Mouse (Mus musculus) kidney, postnatal 14 days (tissue): ENCODE measurements around the gene Coa3.
A peak's percentile ranks its signal among the peaks of the same experiment; 100 is the strongest.
"Not testable (repeated sequence)": the region's sequence is repeated elsewhere in the genome, so short reads cannot be mapped to it uniquely, and the experiment has no call there.

Source experiments
- DNase-seq: peaks from one replicate; pipeline ENCODE4 v3.0.0; 2022; ENCODE audit warnings: mixed read lengths

The Coa3 gene

DNA sequence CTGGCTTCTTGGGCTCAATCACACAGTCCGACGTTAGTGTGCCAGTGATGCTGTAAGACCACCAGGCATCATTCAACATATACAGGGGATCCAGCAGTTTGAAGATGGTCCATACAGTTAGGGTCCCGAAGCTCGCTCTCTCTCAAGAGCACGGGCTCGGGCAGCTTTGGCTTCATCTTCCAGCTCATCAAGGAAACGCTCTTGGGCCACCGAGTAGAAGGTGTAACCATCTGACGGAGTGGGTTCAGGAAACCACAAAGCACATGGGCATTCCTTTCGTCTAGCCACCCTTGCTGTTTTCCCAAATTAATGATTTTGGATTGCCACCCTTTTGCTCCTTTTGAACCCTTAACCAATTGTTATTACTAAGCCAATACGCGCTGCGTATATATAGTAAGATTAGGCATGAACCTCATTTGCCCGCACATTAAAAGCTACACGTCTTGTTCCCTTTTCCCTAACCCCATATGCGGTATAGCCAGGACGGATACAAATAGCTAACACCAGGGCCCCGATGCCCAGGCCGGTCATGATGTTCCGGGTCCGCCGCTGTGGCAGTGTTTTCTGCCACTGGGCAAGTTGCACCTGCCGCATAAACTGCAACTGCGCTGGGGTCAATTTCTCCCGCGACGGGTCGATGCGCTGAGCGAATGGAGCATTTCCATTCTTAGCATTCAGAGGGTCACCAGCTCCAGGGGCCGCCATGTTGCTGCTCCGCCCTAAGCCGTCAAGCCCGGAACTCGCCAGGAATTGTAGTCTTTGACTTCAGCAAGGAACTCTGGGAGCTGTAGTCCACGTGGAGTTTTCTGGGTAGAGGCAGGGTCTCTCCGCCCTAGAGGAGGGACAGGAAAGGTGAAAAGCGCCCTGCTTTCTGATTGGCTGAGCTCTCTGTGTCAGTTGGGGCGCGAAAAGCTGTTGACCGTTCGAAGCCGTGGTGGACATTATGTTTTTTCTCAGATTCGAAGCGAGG lies at the start of gene Coa3, which contains the start of gene Cntd1:
Gene Coa3, minus strand, starts transcription at position 892 of the 970 bp plus-strand sequence.
Gene Cntd1, plus strand, starts transcription at position 790 of the 970 bp plus-strand sequence.
- DNase-seq: peak; percentile 93

DNA sequence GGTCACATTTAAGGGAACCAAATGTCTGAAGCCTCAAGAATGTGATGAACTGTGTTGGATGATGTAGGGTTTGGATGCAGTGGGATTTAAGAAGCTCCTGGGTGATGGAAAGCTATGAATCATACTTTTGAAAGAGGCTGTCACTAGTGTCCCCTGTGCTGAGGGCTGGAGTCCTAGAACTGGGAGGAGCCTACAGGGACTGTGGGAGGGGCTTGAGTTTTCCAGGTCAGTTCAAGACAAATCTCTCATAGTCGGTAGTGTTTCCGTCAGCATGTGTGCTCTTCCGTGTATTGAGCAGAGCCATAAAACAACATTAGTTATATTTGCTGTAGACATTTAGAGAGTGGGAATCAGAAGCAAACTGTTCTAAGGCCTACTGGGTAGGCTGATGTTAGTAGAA lies 48.4 kb upstream of the Coa3 start:
- DNase-seq: no peak

DNA sequence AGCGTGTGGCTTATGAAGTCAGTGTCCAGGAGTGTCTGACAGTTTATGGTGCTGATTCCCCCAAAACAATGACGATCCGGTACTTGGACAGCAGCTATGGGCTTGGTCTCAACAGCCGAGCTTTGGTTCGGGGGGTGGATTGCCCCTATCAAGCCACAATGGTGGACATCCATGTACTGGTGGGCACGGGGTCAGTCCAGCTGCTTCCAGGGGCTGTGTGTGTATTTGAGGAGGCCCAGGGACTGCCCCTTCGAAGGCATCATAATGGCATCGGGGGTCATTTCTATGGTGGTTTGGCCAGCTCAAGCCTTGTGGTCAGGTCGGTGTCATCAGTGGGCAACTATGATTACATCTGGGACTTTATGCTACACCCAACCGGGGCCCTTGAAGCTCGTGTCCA lies 47.2 kb upstream of the Coa3 start:
- no peak for DNase-seq

DNA sequence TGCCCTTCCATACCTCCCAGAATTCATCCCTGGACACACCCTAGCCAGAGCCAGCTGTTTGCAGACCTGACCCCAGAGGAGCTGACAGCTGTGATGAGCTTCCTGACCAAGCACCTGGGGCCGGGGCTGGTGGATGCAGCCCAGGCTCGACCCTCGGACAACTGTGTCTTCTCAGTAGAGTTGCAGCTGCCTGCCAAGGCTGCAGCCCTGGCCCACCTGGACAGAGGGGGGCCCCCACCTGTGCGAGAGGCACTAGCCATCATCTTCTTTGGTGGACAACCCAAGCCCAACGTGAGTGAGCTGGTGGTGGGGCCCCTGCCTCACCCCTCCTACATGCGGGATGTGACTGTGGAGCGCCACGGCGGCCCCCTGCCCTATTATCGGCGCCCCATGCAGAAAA lies 46.3 kb upstream of the Coa3 start:
- not testable (repeated sequence) for DNase-seq

- no peak for DNase-seq
These were observed 45.8 kb upstream of the Coa3 start, which contains the start of gene Aoc2 for GRCm38 (mm10) chr11:101324763-101325162. Aoc2 (plus strand) TSS chr11:101325063.

DNA sequence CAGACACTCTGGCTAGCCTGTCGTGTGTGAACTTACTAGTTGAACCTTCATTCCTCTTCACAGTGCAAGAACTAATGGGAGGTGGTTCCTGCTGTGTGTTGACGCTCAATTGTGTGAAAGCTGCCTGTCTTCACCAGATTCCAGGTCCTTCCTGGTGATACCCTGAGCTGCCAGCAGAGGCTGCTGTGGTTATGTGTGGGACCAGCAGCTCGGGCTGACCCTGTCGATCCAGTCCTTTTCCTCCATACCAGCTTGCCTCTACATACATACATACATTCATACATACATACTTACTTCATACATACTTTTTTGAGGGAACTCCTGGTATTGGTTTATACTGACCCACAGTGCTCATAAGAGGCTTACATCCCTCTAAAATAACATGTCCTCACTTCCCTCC lies 44.7 kb upstream of the Coa3 start:
- DNase-seq: peak; percentile 88

GRCm38 (mm10) chr11:101316501-101316917 lies 37.6 kb upstream of the Coa3 start:
- peak; percentile 25 for DNase-seq

DNA sequence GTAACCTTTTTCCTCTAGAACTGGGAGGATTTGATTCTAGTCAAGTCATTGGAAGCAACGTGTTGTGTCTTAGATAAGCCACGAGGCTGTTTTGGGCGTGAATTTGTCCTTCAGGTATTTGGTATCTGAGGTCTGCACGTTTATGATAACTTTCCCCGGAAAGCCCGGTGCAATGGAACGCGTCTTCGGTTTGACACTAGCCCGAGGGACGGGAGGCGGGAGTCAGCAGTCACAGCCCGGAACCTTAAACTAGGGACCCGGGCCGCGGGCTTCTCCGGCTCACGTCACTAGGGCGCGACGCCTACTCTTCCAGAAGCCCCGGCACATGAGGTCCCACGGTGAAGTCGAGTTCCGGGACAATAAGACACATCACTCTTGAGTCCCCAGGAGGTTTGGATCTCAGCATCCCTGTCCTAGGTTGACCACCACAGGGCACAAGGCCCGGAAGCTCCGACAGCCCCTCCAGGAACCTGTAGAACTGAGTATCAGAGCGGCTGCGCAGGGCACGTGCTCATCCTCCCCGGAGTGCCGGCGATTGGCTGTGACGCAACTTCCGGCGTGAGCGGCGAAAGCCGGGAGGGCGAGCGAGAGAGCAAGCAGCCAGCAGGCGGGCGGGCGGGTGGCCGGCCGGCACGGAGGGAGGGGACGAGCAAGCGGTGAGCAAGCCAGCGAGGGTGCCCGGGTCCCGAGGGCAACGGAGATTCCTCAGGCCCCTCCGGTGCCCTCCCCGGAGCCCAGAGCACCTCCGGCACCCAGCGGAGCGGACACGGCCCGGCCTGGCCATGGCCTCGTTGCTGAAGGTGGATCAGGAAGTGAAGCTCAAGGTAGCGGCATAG lies 37.0 kb upstream of the Coa3 start, which contains the start of gene Psme3:
Gene Psme3, plus strand, starts transcription at position 549 of the 836 bp plus-strand sequence.
- peak; percentile 95 for DNase-seq

- no peak for DNase-seq
These were observed 36.3 kb upstream of the Coa3 start for GRCm38 (mm10) chr11:101315082-101315650.

- no peak for DNase-seq
These were observed 35.7 kb upstream of the Coa3 start for GRCm38 (mm10) chr11:101314567-101314966.

- DNase-seq: no peak
These were observed 33.2 kb upstream of the Coa3 start for GRCm38 (mm10) chr11:101312150-101312549.

DNA sequence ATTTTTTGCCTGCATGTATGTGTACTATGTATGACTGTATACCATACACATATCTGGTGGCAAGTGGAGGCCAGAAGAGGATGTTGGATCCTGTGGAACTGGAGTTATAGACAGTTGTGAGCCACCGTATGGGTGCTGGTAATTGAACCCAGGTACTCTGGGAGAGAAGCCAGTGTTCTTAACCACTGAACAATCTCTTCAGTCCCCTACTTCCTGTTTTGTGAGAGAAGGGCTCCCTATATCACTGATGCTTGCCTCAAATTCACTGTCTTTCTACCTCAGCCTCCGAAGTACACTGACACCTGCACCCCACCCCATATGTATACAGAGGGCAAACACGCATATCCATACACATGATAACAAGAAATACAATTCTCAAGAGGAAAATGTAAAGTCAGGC lies 32.2 kb upstream of the Coa3 start:
- no peak for DNase-seq

DNA sequence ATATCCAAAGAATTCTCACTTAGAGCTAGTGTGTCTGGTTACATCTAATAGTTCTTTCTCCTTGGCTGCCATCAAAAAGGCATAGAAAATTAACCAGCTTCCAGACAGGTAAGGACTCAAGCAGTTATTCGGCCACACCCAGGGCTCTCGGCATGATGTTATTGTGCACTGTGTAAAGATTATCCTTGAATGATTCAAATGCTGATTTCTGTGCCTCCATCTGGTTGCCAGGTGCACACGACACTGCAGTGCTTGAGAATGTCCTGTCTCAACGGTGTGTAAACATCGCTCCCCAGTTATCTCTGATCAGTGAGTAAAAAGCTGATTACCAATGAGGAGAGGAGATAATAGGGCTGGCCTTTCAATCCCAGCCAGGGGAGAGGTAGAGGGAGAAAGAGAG lies 28.8 kb upstream of the Coa3 start:
- DNase-seq: no peak

DNA sequence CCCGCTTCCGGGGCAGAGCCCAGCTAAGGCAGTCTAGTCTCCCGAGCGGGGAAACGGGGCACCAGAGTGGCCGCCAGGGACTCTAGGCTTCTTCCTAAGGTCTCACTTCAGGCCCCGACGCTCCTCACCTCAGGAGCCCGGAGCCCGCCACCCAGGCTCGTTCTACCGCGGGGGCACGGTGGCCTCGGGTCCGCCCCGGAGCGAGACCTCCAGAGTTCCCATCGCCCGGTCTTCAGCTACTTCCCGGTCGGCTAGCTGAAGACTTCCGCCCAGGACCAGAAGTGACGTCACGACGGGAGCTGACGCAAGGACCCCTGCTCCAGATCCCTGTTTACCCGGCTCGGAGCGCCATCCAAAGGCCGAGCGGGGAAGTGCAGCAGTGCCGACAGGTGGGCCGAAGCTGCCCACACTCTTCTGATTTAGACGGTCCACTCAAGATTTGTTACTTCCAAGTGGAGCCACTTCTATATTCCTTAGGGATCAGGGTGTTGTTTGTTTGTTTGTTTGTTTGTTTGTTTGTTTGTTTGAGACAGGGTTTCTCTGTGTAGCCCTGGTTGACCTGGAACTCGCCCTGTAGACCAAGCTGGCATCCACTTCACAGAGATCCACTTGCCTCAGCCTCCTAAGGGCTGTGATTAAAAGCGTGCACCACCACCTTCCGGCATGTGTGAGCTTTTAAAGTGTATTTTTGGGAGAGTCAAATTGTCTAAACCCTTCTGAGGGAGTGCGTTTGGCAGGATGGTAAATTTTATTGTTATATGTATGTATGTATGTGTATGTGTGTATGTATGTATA lies 23.3 kb upstream of the Coa3 start, which contains the start of gene Becn1:
Gene Becn1, minus strand, starts transcription at position 283 of the 795 bp plus-strand sequence.
- DNase-seq: peak; percentile 97

- DNase-seq: no peak
These were observed 22.5 kb upstream of the Coa3 start for GRCm38 (mm10) chr11:101301299-101302003.

GRCm38 (mm10) chr11:101300881-101301280 lies 22.0 kb upstream of the Coa3 start:
- no peak for DNase-seq

DNA sequence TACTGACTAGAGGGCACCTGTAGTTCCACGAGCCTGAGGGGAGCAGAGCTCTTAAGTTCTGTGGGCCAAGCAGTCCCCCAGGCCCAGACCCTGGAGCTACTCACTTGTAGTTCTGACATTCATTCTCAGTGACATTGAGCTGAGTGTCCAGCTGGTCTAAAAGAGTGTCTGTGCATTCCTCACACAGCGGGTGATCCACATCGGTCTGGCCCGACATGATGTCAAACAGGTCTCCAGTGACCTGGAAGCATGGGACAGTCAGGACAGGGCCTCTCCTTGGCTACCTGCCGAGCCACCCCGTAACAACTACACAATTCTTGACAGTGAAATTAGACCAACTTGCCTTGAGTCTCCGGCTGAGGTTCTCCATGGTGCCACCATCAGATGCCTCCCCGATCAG lies 16.3 kb upstream of the Coa3 start:
- DNase-seq: no peak

GRCm38 (mm10) chr11:101291231-101291630 lies 12.3 kb upstream of the Coa3 start:
- no peak for DNase-seq

DNA sequence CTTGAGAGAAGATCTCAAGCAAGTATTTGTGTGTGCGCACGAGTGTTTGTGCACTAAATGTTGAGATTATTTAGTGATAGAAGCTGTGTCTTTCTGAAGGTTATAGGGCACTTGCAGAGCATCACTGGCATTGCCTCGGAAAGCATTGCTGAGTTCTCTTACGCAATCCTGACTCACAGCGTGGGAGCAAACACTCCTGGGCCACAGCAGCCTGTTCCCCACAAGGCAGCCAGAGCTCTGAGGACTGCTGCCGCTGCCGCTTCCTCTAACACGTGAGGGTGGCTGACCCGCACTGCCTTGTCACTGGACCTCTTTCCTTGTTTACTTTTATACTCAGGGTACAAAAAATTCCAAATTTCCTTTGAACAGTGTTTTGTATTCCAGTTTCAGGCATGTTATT lies 8.4 kb upstream of the Coa3 start:
- DNase-seq: no peak

DNA sequence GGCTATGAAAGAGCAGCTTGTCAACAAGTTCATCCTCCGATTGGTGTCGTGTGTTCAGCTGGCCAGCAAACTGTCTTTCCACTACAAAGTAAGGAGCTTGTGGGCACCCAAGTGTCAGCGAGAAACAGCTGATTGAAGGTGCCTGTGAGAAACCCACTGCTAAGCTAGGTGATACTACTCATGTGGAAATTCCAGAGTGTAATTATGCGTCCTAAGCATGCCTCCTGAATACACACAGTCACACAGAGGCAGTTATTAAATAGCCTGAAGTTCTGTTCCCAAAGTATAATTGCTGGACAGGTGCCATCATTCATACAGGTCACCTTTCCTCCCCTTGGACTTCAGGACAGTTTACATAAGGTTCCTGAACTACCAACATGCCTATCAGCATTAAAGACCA lies 4.9 kb upstream of the Coa3 start:
- DNase-seq: peak; percentile 69

GRCm38 (mm10) chr11:101282896-101283295 lies 4.0 kb upstream of the Coa3 start:
- no peak for DNase-seq
